ENCODE assay signal across 7 mouse cellular contexts in genomic region chrX:13242320-13243096, GRCm38 (mm10). TPM values are rescaled to one million over a fixed set of nuclear protein-coding genes. Genes with fewer than 3 reads are reported as not detected.
DNase-seq lines count a peak whose midpoint lies in the region; ATAC-seq lines count a peak whose summit lies in the region.

No protein-coding gene starts in this region.

- H3K4me1 ChIP-seq in embryonic facial prominence, embryonic 10.5 days, result peaks cover 25% of the 10 kb centered on the region
- H3K4me1 ChIP-seq in limb, embryonic 10.5 days, result peaks cover 19% of the 10 kb centered on the region
- H3K4me1 ChIP-seq in midbrain, embryonic 12.5 days, result peaks cover 13% of the 10 kb centered on the region

- peak overlapping the region; percentile 57 for H3K4me2 ChIP-seq in midbrain, embryonic 12.5 days (replicated peaks)

- H3K36me3 ChIP-seq in embryonic facial prominence, embryonic 10.5 days (replicated peaks), result no peaks in the 10 kb centered on the region
- no peaks in the 10 kb centered on the region for H3K36me3 ChIP-seq in limb, embryonic 10.5 days
- H3K36me3 ChIP-seq in midbrain, embryonic 12.5 days, result no peaks in the 10 kb centered on the region

- H3K27ac ChIP-seq in embryonic facial prominence, embryonic 10.5 days (replicated peaks), result peak overlapping the region; percentile 93
- peak overlapping the region; percentile 94 for H3K27ac ChIP-seq in limb, embryonic 10.5 days
- peak overlapping the region; percentile 96 for H3K27ac ChIP-seq in midbrain, embryonic 12.5 days (replicated peaks)

- peak; percentile 85 for DNase-seq in adrenal gland, adult 8-10 months
- DNase-seq in embryonic facial prominence, embryonic 10.5 days (ENCODE audit: low spot score), result peak; percentile 92
- DNase-seq in kidney, adult 11 months, result peak; percentile 95
- peak; percentile 82 for DNase-seq in limb, embryonic 10.5 days (ENCODE audit: low spot score)
- DNase-seq in spleen, adult 12 weeks (ENCODE audit: low spot score), result peak; percentile 17

- 14% methylated on average over 24 of the region's 24 CpGs for WGBS in embryonic facial prominence, embryonic 10.5 days
- 14% methylated on average over 24 of the region's 24 CpGs for WGBS in limb, embryonic 10.5 days
- WGBS in midbrain, embryonic 12.5 days, result 18% methylated on average over 24 of the region's 24 CpGs

- peak; percentile 79 for ATAC-seq in granulocyte monocyte progenitor cell, adult 5-6 weeks (replicated peaks; ENCODE audit: poor library complexity, severe bottlenecking)
- ATAC-seq in midbrain, embryonic 12.5 days (ENCODE audit: low FRiP score, low read depth), result peak; percentile 95

- H3K4me3 ChIP-seq in embryonic facial prominence, embryonic 10.5 days, result peak overlapping the region; percentile 55
- peak overlapping the region; percentile 51 for H3K4me3 ChIP-seq in limb, embryonic 10.5 days
- H3K4me3 ChIP-seq in midbrain, embryonic 12.5 days, result peak overlapping the region; percentile 36

- no peaks in the 10 kb centered on the region for H3K9me3 ChIP-seq in embryonic facial prominence, embryonic 10.5 days
- H3K9me3 ChIP-seq in limb, embryonic 10.5 days (replicated peaks), result no peaks in the 10 kb centered on the region
- H3K9me3 ChIP-seq in midbrain, embryonic 12.5 days, result no peaks in the 10 kb centered on the region

- peak overlapping the region; percentile 59 for H3K9ac ChIP-seq in midbrain, embryonic 12.5 days (replicated peaks)

- peaks cover 99% of the 10 kb centered on the region for H3K27me3 ChIP-seq in embryonic facial prominence, embryonic 10.5 days (replicated peaks; ENCODE audit: low read depth, poor library complexity, severe bottlenecking)
- H3K27me3 ChIP-seq in limb, embryonic 10.5 days (ENCODE audit: low read depth, poor library complexity, severe bottlenecking), result peaks cover 98% of the 10 kb centered on the region
- peaks cover 31% of the 10 kb centered on the region for H3K27me3 ChIP-seq in midbrain, embryonic 12.5 days

RNA-seq across cellular contexts. Expression of gene Ddx3x, which starts 38.3 kb away (rescaled TPM):
- 100 to 1,000 TPM; 290 to 412 (median 345) TPM for total RNA-seq in adrenal gland, adult 8-10 months (2022)
- polyA plus RNA-seq in embryonic facial prominence, embryonic 10.5 days (2016; fragmentation: Nextera tagmentation; extraction: Ambion mirVana), result 164 TPM in 2 replicates
- total RNA-seq in granulocyte monocyte progenitor cell, adult 5-6 weeks (2014; fragmentation: Nextera tagmentation), result 150 and 178 TPM in 2 replicates
- 451 and 491 TPM in 2 replicates for total RNA-seq in granulocyte monocyte progenitor cell, adult 5-6 weeks (2017)
- polyA plus RNA-seq in limb, embryonic 10.5 days (2016; fragmentation: Nextera tagmentation; extraction: Ambion mirVana), result 156 and 178 TPM in 2 replicates
- 175 and 179 TPM in 2 replicates for polyA plus RNA-seq in midbrain, embryonic 12.5 days (2016; fragmentation: Nextera tagmentation; extraction: Ambion mirVana)

Comparison
In these comparisons a context has a peak if more than half of its experiments do, and no peak if none do; other contexts are left out.
1. Peak in every context shown above with its lines: DNase-seq, ATAC-seq, H3K4me3 ChIP-seq and H3K27ac ChIP-seq.
2. DNase-seq: peak in every context shown above with its lines; median percentile 95 in kidney, adult 11 months; 92 in embryonic facial prominence, embryonic 10.5 days; 85 in adrenal gland, adult 8-10 months; 82 in limb, embryonic 10.5 days; 17 in spleen, adult 12 weeks.